Mouse (Mus musculus) hindbrain, embryonic 14.5 days (tissue): ENCODE measurements around the gene Fbxo11. TPM values are rescaled to one million over a fixed set of nuclear protein-coding genes. Genes with fewer than 3 reads are reported as not detected.

Experiments
- ATAC-seq: fragments of 200-750 bp; cut with Nextera tagmentation; 2 replicates; pipeline ENCODE4 v1.8.0; 2017; ENCODE audit warnings: moderate number of reproducible peaks, mild to moderate bottlenecking, moderate TSS enrichment, moderate library complexity; ENCODE audit not compliant: low FRiP score
- DNase-seq: peaks from one replicate; pipeline ENCODE4 v3.0.0-alpha.2; 2015; ENCODE audit warnings: low spot score
- H3K27ac ChIP-seq: fragments of 300-500 bp; sonication (generic); 2 replicates; pipeline ENCODE4 v1.5.1; 2014; ENCODE audit warnings: mild to moderate bottlenecking, moderate library complexity
- H3K27me3 ChIP-seq: fragments of 300-500 bp; sonication (generic); 2 replicates; pipeline ENCODE4 v1.6.1; 2014; ENCODE audit warnings: mild to moderate bottlenecking, low read length, mixed read lengths; ENCODE audit not compliant: control insufficient read depth, insufficient read depth
- H3K36me3 ChIP-seq: fragments of 300-500 bp; sonication (generic); replicated peaks from 2 replicates; pipeline ENCODE4 v1.6.1; 2014; ENCODE audit not compliant: control insufficient read depth, insufficient read depth
- H3K4me1 ChIP-seq: fragments of 300-500 bp; sonication (generic); replicated peaks from 2 replicates; pipeline ENCODE4 v1.6.1; 2014; ENCODE audit warnings: antibody characterized with exemption, low read length, mixed read lengths; ENCODE audit not compliant: control insufficient read depth, insufficient read depth
- H3K4me2 ChIP-seq: fragments of 300-500 bp; sonication (generic); replicated peaks from 2 replicates; pipeline ENCODE4 v1.6.1; 2014; ENCODE audit warnings: mild to moderate bottlenecking, moderate library complexity
- H3K4me3 ChIP-seq: fragments of 300-500 bp; sonication (generic); replicated peaks from 2 replicates; pipeline ENCODE4 v1.5.1; 2014; ENCODE audit warnings: mild to moderate bottlenecking, low read length
- H3K9ac ChIP-seq: fragments of 300-500 bp; sonication (generic); 2 replicates; pipeline ENCODE4 v1.6.1; 2014
- H3K9me3 ChIP-seq: fragments of 300-500 bp; sonication (generic); 2 replicates; pipeline ENCODE4 v1.6.1; 2016; ENCODE audit warnings: low read length; ENCODE audit not compliant: control insufficient read depth
- WGBS: fragments of 180-500 bp; shearing (Covaris S2); extraction: QIAGEN DNeasy Blood & Tissue Kit; methylation state at CpG from one replicate; pipeline ENCODE4 v1.1.7; 2014; 5-methylcytosine and 5-hydroxymethylcytosine counted together
- polyA plus RNA-seq: library from polyadenylated mRNA; unstranded; fragments of >200 nt; fragmentation: Nextera tagmentation; extraction: Ambion mirVana; gene quantifications from 2 replicates; pipeline ENCODE4 v1.2.1, GENCODE M21; 2014

The Fbxo11 gene
- polyA plus RNA-seq, 1 experiment from 2014 or later, result 42.0 TPM

DNA sequence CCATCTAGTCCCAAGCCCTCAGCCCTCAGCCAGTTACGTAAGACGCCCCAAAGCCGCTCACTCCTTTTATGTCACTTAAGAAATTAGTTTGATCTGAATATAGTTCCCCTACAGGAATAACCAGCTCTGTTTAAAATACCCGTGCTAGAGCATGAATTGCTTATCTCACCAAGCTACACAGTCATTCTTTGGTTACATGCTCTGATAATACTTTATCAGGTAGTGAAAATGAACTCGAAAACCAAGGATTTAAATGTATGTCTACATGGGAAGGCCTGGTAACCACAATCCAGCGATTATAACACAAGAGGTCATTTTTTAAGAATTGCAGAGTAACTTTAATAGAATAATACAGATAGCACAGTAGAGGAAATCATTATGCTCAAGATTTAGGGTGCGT lies 7.0 kb upstream of the Fbxo11 start:
- DNase-seq (no peak), ATAC-seq (no peak)
- 90% methylated on average over 7 of the region's 7 CpGs for WGBS
- no peak overlapping the region for H3K9ac ChIP-seq
- H3K9me3 ChIP-seq, result no peaks in the 10 kb centered on the region
- H3K4me2 ChIP-seq, result no peak overlapping the region
- no peak overlapping the region for H3K27ac ChIP-seq
- H3K4me1 ChIP-seq, result peaks cover 6% of the 10 kb centered on the region; the same call in 1 of the 2 replicates
- H3K36me3 ChIP-seq, result no peaks in the 10 kb centered on the region
- H3K4me3 ChIP-seq, result no peak overlapping the region
- no peaks in the 10 kb centered on the region for H3K27me3 ChIP-seq

DNA sequence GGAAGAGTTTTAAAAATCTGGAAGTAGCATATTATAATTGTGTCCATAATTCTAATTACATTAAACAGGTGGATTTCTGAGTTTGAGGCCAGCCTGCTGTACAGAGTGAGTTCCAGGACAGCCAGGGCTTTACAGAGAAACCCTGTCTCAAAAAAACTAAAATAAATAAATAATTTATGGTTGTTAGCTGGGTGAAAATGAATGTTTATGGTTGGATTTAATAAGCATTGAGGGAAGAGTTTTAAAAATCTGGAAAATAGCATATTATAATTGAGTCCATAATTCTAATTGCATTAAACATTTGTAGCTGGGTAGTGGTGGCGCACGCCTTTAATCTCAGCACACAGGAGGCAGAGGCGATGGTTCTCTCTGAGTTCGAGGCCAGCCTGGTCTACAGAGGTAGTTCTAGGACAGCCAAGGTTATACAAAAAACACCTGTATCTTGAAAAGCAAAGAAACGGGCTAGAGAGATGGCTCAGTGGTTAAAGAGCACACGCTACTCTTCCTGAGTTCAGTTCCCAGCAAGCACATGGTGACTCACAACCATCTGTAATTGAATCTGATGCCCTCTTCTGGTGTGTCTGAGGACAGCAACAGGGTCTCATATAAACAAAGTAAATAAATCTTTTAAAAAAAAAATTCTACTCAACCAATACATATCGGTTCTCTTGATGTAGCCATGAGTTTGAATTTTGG lies 3.1 kb upstream of the Fbxo11 start:
- Histone ChIP-seq H3K4me1 (peaks cover 12% of the 10 kb centered on the region), H3K9me3 (no peaks in the 10 kb centered on the region), H3K4me2 (no peak overlapping the region), H3K4me3 (no peak overlapping the region), H3K36me3 (no peaks in the 10 kb centered on the region), H3K27me3 (no peaks in the 10 kb centered on the region), H3K27ac (no peak overlapping the region), H3K9ac (no peak overlapping the region)
- ATAC-seq (no peak), DNase-seq (no peak)
- WGBS, result 95% methylated on average over 7 of the region's 7 CpGs

DNA sequence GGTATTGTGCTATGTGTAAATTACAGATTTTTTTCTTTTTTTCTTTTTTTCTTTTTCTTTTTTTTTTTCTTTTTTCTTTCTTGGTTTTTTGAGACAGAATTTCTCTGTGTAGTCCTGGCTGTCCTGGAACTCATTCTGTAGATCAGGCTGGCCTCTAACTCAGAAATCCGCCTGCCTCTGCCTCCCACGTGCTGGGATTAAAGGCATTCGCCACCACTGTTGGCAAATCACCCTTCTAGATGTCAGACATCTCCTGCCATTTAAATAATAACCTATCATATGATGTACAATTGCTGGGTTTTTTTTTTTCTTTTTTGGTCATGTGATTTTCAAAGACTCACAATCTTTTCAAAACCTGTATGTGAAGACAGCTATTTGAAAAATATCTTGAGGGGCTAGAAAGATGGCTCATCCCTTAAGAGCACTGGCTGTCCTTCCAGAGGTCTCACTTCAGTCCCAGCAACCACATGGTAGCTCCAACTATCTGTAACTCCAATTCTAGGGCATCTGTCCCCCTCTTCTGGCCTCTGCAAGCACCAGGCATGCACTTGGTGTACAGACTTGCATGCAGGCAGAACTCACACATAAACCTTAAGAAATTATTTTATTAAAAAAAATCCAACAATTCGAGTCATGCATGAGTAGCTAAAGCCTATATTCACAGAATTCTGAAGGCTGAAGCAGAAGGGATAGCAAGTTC lies 2.3 kb upstream of the Fbxo11 start:
- no peak for ATAC-seq
- peak overlapping the region; percentile 100; the same call in 1 of the 2 replicates for H3K4me3 ChIP-seq

DNA sequence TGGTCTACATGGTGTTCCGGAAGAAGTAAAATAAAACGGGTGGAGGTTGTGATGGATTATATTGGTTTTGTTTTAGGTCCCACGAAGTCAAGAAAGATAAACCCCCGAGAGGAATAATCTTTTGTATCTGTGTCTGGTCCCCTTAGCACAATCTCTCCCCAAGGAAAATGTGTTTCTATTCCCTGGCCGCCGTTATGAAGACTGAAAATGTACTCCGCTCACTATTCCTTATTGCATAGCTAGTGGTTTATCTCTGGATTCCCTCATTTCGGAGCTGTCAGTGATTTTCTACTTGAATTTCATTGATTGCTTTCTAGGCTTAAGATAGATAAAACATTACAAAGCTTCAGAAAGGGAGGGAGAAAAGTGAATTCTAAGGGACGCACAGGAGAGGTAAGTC lies 1.7 kb upstream of the Fbxo11 start:
- no peaks in the 10 kb centered on the region for H3K27me3 ChIP-seq
- H3K4me3 ChIP-seq, result peak overlapping the region; percentile 100
- DNase-seq (no peak), ATAC-seq (no peak)
- peak overlapping the region; percentile 53 for H3K4me2 ChIP-seq
- 14% methylated on average over 9 of the region's 9 CpGs for WGBS
- H3K9ac ChIP-seq, result peak overlapping the region; percentile 100
- no peaks in the 10 kb centered on the region for H3K36me3 ChIP-seq
- peaks cover 21% of the 10 kb centered on the region for H3K4me1 ChIP-seq
- H3K27ac ChIP-seq, result peak overlapping the region; percentile 100
- H3K9me3 ChIP-seq, result no peaks in the 10 kb centered on the region

More for the DNA sequence above, 2.3 kb upstream of the Fbxo11 start:
- Histone ChIP-seq H3K27ac (no peak overlapping the region), H3K9me3 (no peaks in the 10 kb centered on the region), H3K4me2 (peak overlapping the region; percentile 53), H3K27me3 (no peaks in the 10 kb centered on the region), H3K9ac (peak overlapping the region; percentile 100; the same call in 1 of the 2 replicates), H3K4me1 (peaks cover 19% of the 10 kb centered on the region), H3K36me3 (no peaks in the 10 kb centered on the region)
- no peak for DNase-seq
- WGBS, result 82% methylated on average over 4 of the region's 4 CpGs

DNA sequence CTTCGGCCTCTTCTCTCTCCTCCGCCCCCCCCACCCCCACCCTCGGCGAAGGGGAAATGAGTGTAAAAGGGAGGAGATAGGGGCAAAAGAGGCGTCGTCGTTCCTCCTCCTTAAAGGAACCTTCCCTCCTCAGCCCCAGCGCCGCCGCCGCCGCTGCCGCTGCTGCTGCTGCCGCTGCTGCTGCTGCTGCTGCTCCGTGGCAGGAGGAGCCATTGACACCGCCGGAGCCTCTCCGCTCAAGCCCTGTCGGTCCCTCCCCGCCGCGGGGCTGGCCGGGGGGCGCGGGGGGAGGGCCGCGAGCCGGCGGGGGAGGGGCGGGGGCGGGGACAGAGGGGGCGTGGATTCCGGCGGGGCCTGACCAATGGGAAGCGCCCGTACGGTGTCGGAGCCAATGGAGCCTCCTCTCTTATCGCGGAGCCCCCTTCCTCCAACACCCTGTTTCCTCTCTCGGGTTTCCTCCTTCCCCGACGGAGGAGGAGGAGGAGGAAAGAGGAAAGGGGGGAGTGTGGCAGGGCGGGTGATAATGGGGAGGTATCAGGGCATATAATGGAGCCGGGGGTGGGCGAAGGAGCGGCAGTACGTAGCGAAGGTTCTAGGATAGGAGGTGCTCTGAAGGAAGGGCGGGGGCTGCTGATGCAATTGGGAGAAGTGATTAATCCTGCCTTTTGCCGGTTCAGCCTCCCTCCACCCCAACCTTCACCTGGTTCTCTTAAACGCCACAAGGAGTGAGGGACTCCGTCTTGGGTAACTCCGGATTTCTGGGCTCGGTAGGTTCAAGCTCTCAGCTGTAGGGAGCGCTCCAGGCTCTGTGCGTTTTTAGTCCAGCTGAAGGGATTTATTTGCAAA lies 933 bp upstream of the Fbxo11 start:
- Histone ChIP-seq H3K9ac (peak overlapping the region; percentile 100), H3K4me2 (peak overlapping the region; percentile 53), H3K27me3 (no peaks in the 10 kb centered on the region), H3K9me3 (no peaks in the 10 kb centered on the region), H3K4me3 (peak overlapping the region; percentile 100), H3K36me3 (no peaks in the 10 kb centered on the region), H3K4me1 (peaks cover 24% of the 10 kb centered on the region), H3K27ac (peak overlapping the region; percentile 100)
- peak; percentile 87 for DNase-seq
- ATAC-seq, result peak; percentile 98
- WGBS, result under 1% methylated on average over 32 of the region's 57 CpGs

DNA sequence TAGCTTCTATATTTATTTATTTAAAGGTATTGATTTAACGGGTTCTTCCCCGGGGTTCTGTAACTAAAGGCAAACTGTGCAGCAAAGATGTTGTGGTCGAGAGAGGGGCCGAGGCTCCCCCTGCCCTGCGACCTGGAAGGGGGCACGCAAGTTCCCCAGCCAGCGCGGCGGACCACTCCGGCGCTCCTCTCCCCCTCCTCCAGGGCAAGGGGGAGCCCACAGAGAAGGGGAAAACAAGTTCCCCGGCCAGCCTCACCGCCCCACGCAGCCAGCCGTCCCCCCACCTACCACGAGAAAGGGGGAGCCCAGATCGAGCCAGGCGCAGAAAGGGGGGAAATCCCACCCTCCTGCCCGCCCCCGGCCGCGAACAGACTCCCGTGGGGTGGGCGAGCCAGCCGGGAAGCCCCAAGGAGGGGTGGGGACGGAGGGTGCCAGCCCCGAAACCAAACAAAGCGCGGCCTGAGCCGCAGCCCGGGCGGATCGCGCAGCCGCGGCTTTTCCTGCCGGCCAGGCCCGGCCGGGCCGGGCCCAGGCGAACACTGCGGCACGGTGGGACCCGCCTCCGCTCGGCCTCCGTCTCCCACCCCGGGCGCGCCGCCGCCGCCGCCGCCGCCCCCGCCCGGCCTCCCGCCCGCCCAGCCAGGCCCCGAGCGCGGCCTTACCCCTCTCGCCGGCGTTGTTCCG lies 602 bp downstream of the Fbxo11 start:
- peak overlapping the region; percentile 77 for H3K4me2 ChIP-seq
- 2% methylated on average over 29 of the region's 67 CpGs for WGBS
- H3K27me3 ChIP-seq, result no peaks in the 10 kb centered on the region
- no peaks in the 10 kb centered on the region for H3K9me3 ChIP-seq
- H3K9ac ChIP-seq, result peak overlapping the region; percentile 100
- peak overlapping the region; percentile 100 for H3K4me3 ChIP-seq
- ATAC-seq, result peak; percentile 23
- peak overlapping the region; percentile 100 for H3K27ac ChIP-seq
- H3K4me1 ChIP-seq, result peaks cover 24% of the 10 kb centered on the region
- DNase-seq, result peak; percentile 49
- no peaks in the 10 kb centered on the region for H3K36me3 ChIP-seq

DNA sequence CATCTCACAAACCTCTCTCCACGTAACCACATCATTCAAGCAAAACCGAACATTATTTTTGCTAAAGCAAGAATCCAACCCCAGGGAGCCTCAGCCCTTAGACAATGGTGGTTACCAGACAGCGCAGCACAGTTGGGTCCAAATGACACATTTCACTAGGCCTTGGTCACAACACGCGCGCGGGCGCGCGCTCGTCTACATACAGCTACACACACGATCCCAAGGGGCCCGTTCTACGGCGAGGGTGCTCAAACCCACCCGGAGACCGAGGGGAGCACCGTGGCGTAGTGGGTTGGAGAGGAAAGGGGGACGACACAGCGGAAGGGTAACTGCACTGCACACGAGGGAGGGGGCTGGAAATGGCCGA lies 1.1 kb downstream of the Fbxo11 start:
- H3K4me2 ChIP-seq, result peak overlapping the region; percentile 77
- no peaks in the 10 kb centered on the region for H3K9me3 ChIP-seq
- peak overlapping the region; percentile 100 for H3K27ac ChIP-seq
- no peaks in the 10 kb centered on the region for H3K27me3 ChIP-seq
- under 1% methylated on average over 23 of the region's 23 CpGs for WGBS
- no peaks in the 10 kb centered on the region for H3K36me3 ChIP-seq
- peak overlapping the region; percentile 100 for H3K4me3 ChIP-seq
- H3K9ac ChIP-seq, result peak overlapping the region; percentile 100
- DNase-seq, result peak; percentile 70
- ATAC-seq, result 0 out of 2 replicates have a peak, but pooled peaks have one; percentile 4
- peaks cover 24% of the 10 kb centered on the region for H3K4me1 ChIP-seq

DNA sequence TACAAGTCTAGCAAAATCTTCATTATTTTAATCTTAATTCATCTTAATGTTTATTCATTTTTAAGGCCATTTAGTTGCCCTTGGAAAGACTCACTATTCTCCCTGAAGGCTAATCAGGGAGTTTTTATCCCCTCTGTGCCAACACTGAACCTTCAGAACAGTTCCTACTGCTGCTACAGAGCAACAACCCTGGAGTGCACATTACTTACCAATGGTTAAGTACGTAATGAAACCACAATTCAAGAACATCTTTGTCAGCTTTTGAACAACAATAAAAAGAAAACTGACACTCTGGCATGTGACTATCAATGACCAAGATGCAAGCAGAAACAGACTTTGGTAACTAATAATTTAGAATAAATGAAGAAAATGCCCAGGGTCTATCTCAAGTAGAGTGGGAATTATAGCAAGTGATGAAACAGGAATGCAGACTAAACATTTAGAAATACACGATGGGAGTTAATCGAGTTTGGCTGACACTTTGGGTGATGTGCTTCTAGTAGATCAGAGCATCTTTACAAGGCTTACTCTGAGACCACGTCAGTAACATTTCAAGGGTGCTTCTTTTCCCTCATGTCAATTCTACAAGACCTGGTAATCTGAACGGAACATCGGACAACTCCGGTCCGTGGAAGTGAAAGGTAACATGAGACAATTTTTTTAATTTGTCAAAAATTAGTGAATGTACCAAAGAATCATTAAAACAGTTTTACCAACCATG lies 2.1 kb downstream of the Fbxo11 start:
- DNase-seq (no peak), ATAC-seq (no peak)
- H3K27ac ChIP-seq, result 0 out of 2 replicates have a peak overlapping the region, but pooled peaks have one; percentile 100

More for the DNA sequence above, 2.1 kb downstream of the Fbxo11 start:
- Histone ChIP-seq H3K27me3 (no peaks in the 10 kb centered on the region), H3K4me2 (peak overlapping the region; percentile 77), H3K4me1 (peaks cover 30% of the 10 kb centered on the region), H3K36me3 (no peaks in the 10 kb centered on the region), H3K4me3 (peak overlapping the region; percentile 100), H3K9ac (peak overlapping the region; percentile 100), H3K9me3 (no peaks in the 10 kb centered on the region)
- 29% methylated on average over 8 of the region's 8 CpGs for WGBS
